Mouse (Mus musculus) kidney, postnatal 0 days (tissue): ENCODE measurements at regions not wholly inside any gene's neighbourhood (a gene's known extent, or its start where the extent isn't known, plus 50 kb on each side); places are given as distances from the start of the nearest gene placed in this dataset.

Experiments used
- ATAC-seq: fragments of 200-750 bp; cut with Nextera tagmentation; replicated peaks from 2 replicates; pipeline ENCODE4 v1.8.0; 2017; ENCODE audit warnings: low read depth, moderate number of reproducible peaks, moderate TSS enrichment, moderate library complexity; ENCODE audit not compliant: low FRiP score
- DNase-seq: peaks from one replicate; pipeline ENCODE4 v3.0.0-alpha.2; 2016; ENCODE audit warnings: low spot score
- H3K27ac ChIP-seq: fragments of 300-500 bp; sonication (generic); 2 replicates; pipeline ENCODE4 v1.5.1; 2014; ENCODE audit warnings: mild to moderate bottlenecking
- H3K27me3 ChIP-seq: fragments of 300-500 bp; sonication (generic); 2 replicates; pipeline ENCODE4 v1.6.1; 2014; ENCODE audit warnings: low read length, mixed read lengths; ENCODE audit not compliant: insufficient read depth
- H3K36me3 ChIP-seq: fragments of 300-500 bp; sonication (generic); 2 replicates; pipeline ENCODE4 v1.6.1; 2014; ENCODE audit warnings: low read length, mixed read lengths; ENCODE audit not compliant: insufficient read depth
- H3K4me1 ChIP-seq: fragments of 300-500 bp; sonication (generic); replicated peaks from 2 replicates; pipeline ENCODE4 v1.6.1; 2014; ENCODE audit warnings: antibody characterized with exemption, low read length, mixed read lengths; ENCODE audit not compliant: insufficient read depth
- H3K4me2 ChIP-seq: fragments of 300-500 bp; sonication (generic); 2 replicates; pipeline ENCODE4 v1.6.1; 2014; ENCODE audit warnings: mild to moderate bottlenecking, low read length, moderate library complexity, mixed read lengths
- H3K4me3 ChIP-seq: fragments of 300-500 bp; sonication (generic); replicated peaks from 2 replicates; pipeline ENCODE4 v1.5.1; 2014; ENCODE audit warnings: low read depth, low read length
- H3K9ac ChIP-seq: fragments of 300-500 bp; sonication (generic); 2 replicates; pipeline ENCODE4 v1.6.1; 2014; ENCODE audit warnings: low read depth, low read length
- H3K9me3 ChIP-seq: fragments of 300-500 bp; sonication (generic); replicated peaks from 2 replicates; pipeline ENCODE4 v1.6.1; 2016; ENCODE audit warnings: low read length, inconsistent platforms, mixed read lengths
- CTCF ChIP-seq: IDR thresholded peaks from 2 replicates; pipeline ENCODE4 v1.5.1; 2016; ENCODE audit warnings: antibody characterized with exemption, low read depth, mild to moderate bottlenecking, moderate library complexity
- WGBS: fragments of 180-500 bp; shearing (Covaris S2); extraction: QIAGEN DNeasy Blood & Tissue Kit; methylation state at CpG from one replicate; pipeline ENCODE4 v1.1.7; 2014; 5-methylcytosine and 5-hydroxymethylcytosine counted together

- no peaks in the 10 kb centered on the region for H3K9me3 ChIP-seq
- H3K4me1 ChIP-seq, result no peaks in the 10 kb centered on the region
- H3K9ac ChIP-seq, result no peak overlapping the region
- H3K4me3 ChIP-seq, result no peak overlapping the region
- H3K27me3 ChIP-seq, result no peaks in the 10 kb centered on the region
- ATAC-seq (no peak), DNase-seq (no peak)
- no peaks in the 10 kb centered on the region for H3K36me3 ChIP-seq
- no peak overlapping the region for H3K27ac ChIP-seq
- WGBS, result 29% methylated on average over 7 of the region's 7 CpGs
- H3K4me2 ChIP-seq, result no peak overlapping the region
- no peak for TF ChIP-seq CTCF
Measured at GRCm38 (mm10) chr4:22946788-22947406, 458.7 kb upstream of the Pou3f2 start.

- H3K27ac ChIP-seq, result no peak overlapping the region
- H3K9me3 ChIP-seq, result no peaks in the 10 kb centered on the region
- no peak for TF ChIP-seq CTCF
- H3K9ac ChIP-seq, result no peak overlapping the region
- no peaks in the 10 kb centered on the region for H3K36me3 ChIP-seq
- 58% methylated on average over 1 of the region's 1 CpGs for WGBS
- no peak overlapping the region for H3K4me3 ChIP-seq
- H3K4me1 ChIP-seq, result no peaks in the 10 kb centered on the region
- no peaks in the 10 kb centered on the region for H3K27me3 ChIP-seq
- no peak for ATAC-seq
- DNase-seq, result no peak
- H3K4me2 ChIP-seq, result no peak overlapping the region
Measured at GRCm38 (mm10) chr4:22938302-22938701, 450.1 kb upstream of the Pou3f2 start.

GRCm38 (mm10) chr4:22924181-22924580 lies 436.0 kb upstream of the Pou3f2 start:
- whole genome bisulfite sequencing, result 85% methylated on average over 8 of the region's 8 CpGs
- no peaks in the 10 kb centered on the region for H3K9me3 ChIP-seq
- no peaks in the 10 kb centered on the region for H3K4me1 ChIP-seq
- TF ChIP-seq CTCF, result no peak
- no peak overlapping the region for H3K4me2 ChIP-seq
- ATAC-seq (no peak), DNase-seq (no peak)
- H3K27ac ChIP-seq, result no peak overlapping the region
- H3K9ac ChIP-seq, result no peak overlapping the region
- H3K36me3 ChIP-seq, result no peaks in the 10 kb centered on the region
- H3K4me3 ChIP-seq, result no peak overlapping the region
- H3K27me3 ChIP-seq, result no peaks in the 10 kb centered on the region

- H3K36me3 ChIP-seq, result no peaks in the 10 kb centered on the region
- no peak overlapping the region for H3K4me2 ChIP-seq
- H3K4me3 ChIP-seq, result no peak overlapping the region
- no peaks in the 10 kb centered on the region for H3K4me1 ChIP-seq
- DNase-seq (no peak), ATAC-seq (no peak)
- H3K9ac ChIP-seq, result no peak overlapping the region
- no peaks in the 10 kb centered on the region for H3K9me3 ChIP-seq
- TF ChIP-seq CTCF, result no peak
- H3K27me3 ChIP-seq, result no peaks in the 10 kb centered on the region
- 56% methylated on average over 5 of the region's 5 CpGs for WGBS
- H3K27ac ChIP-seq, result no peak overlapping the region
Measured at GRCm38 (mm10) chr4:22914886-22915285, 426.7 kb upstream of the Pou3f2 start.

- H3K4me2 ChIP-seq, result no peak overlapping the region
- H3K4me1 ChIP-seq, result no peaks in the 10 kb centered on the region
- DNase-seq, result no peak
- no peaks in the 10 kb centered on the region for H3K27me3 ChIP-seq
- no peak overlapping the region for H3K4me3 ChIP-seq
- H3K36me3 ChIP-seq, result no peaks in the 10 kb centered on the region
- H3K27ac ChIP-seq, result no peak overlapping the region
- no peak for TF ChIP-seq CTCF
- WGBS, result 66% methylated on average over 4 of the region's 4 CpGs
- ATAC-seq, result no peak
- no peak overlapping the region for H3K9ac ChIP-seq
- H3K9me3 ChIP-seq, result no peaks in the 10 kb centered on the region
Measured at GRCm38 (mm10) chr4:22892694-22893046, 404.5 kb upstream of the Pou3f2 start.

GRCm38 (mm10) chr4:22891974-22892693 lies 404.0 kb upstream of the Pou3f2 start:
- whole genome bisulfite sequencing, result 44% methylated on average over 3 of the region's 3 CpGs
- no peaks in the 10 kb centered on the region for H3K4me1 ChIP-seq
- DNase-seq (no peak), ATAC-seq (no peak)
- no peaks in the 10 kb centered on the region for H3K9me3 ChIP-seq
- no peak overlapping the region for H3K27ac ChIP-seq
- no peak for TF ChIP-seq CTCF
- no peaks in the 10 kb centered on the region for H3K27me3 ChIP-seq
- H3K9ac ChIP-seq, result no peak overlapping the region
- H3K4me3 ChIP-seq, result no peak overlapping the region
- no peak overlapping the region for H3K4me2 ChIP-seq
- no peaks in the 10 kb centered on the region for H3K36me3 ChIP-seq
